Mouse (Mus musculus): ENCODE results near the gene 4933436I01Rik.

The 4933436I01Rik gene

DNA sequence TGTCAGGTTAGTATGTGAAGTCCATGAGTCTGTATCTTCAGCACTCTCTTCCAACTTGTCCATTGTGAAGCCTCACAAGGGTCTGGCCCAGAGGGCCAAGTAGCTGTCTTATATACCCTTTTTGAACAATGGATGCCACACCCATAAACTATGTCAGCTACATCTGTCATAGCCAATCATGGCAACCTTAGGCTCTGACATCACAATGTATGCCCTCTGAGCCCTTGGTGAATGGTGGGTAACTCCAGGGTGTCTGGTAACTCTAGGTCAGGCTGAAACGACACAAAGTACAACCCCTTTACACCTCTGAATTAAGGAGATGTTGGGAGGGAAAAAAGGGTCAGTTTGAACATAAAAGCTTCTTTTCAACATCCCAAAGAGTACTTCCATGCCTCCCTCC is at the start of gene 4933436I01Rik:
Gene 4933436I01Rik, minus strand, starts transcription at position 101 of the 400 bp plus-strand sequence.
- DNase-seq (ENCODE audit: low read depth) = no peak

- DNase-seq (ENCODE audit: low read depth) = no peak
These were observed 3.7 kb upstream of the 4933436I01Rik start for GRCm38 (mm10) chrX:67924769-67925470.

DNA sequence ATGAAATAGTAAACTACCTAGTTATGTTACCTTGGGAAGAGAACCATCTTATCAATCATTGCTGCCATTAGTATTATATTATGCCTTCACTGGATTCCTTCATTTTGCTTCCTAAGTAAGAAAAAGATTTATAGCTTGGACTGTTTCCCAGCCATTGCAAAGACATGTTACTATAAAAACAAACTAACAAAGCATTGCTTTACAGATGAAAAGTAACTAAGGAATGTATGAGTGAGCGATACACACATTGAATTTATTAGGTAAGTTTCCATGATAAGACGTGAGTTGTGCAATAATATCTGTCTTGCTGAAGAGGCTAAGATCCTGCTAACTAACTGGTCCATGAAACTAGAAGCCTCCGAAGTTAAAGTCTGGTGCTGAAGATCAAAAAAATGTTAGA is 37.8 kb downstream of the 4933436I01Rik start:
- no peak for DNase-seq (ENCODE audit: low read depth)

All from c-Kit-positive CD71-negative TER-119-negative erythroid progenitor cells, embryonic 14.5 days (primary cell).